In the genomic region with DNA sequence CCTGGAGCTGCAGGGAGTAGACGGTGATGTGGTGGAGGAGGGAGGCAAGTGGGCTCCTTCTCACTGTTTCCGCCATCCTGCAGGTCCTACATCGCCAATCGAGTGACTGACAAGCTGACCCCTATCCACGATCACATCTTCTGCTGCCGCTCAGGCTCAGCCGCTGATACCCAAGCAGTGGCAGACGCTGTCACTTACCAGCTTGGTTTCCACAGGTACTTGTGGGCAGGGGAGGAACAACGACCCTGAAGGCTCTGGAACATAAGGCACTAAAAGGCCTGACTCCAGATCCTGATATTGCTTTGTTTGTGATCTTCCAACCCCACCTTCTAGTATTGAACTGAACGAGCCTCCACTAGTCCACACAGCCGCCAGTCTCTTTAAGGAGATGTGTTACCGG, we compare ENCODE assay signal across 9 mouse cellular contexts. TPM values are rescaled to one million over a fixed set of nuclear protein-coding genes. Genes with fewer than 3 reads are reported as not detected.
A peak's percentile ranks its signal among the peaks of the same experiment; 100 is the strongest.
DNase-seq lines count a peak whose midpoint lies in the region; ATAC-seq and TF ChIP-seq lines count a peak whose summit lies in the region.
"Had no signal": no experiment of that assay in that cellular context is flagged by ENCODE, and none has a peak within 500 bp of the region (broad histone marks: within the 10 kb centered on the region; RNA-seq: fewer than 3 reads in every experiment).

No protein-coding gene starts in this region.

- peak overlapping the region; percentile 73 for H3K4me2 ChIP-seq in forebrain, embryonic 15.5 days (replicated peaks)
- H3K4me2 ChIP-seq in liver, embryonic 15.5 days = peak overlapping the region; percentile 74

- H3K27ac ChIP-seq in forebrain, embryonic 15.5 days (replicated peaks) = no peak overlapping the region
- H3K27ac ChIP-seq in liver, embryonic 15.5 days (replicated peaks) = 0 out of 2 replicates have a peak overlapping the region, but pooled peaks have one; percentile 9

- peak; percentile 92 for DNase-seq in heart, adult 11 months
- no peak for DNase-seq in heart, adult 8-10 months (ENCODE audit: low spot score)
- no peak for DNase-seq in spleen, postnatal 36 days (ENCODE audit: low spot score in 2 of 2)
- no peak for DNase-seq in right cerebral cortex, postnatal 36 days (ENCODE audit: low spot score in 2 of 2)
- no peak for DNase-seq in right cerebral cortex, adult 2 months (ENCODE audit: low spot score in 2 of 2)

- WGBS in forebrain, embryonic 15.5 days = 87% methylated on average over 12 of the region's 12 CpGs
- WGBS in liver, embryonic 15.5 days (ENCODE audit: insufficient replicate concordance) = 74% methylated on average over 12 of the region's 12 CpGs

- H3ac ChIP-seq in C2C12 (ENCODE audit: control insufficient read depth, insufficient read length, low read depth) = no peak overlapping the region

- H3K79me3 ChIP-seq in C2C12 (ENCODE audit: low read depth) = peaks cover 16% of the 10 kb centered on the region

- TF ChIP-seq CTCF in C2C12 (IDR thresholded peaks at IDR 0.05; ENCODE audit: control insufficient read depth, insufficient read depth, insufficient read length) = no peak

- H3K27me3 ChIP-seq in C2C12 (ENCODE audit: control insufficient read depth, insufficient read depth, insufficient read length) = no peaks in the 10 kb centered on the region
- H3K27me3 ChIP-seq in forebrain, embryonic 15.5 days = no peaks in the 10 kb centered on the region
- no peaks in the 10 kb centered on the region for H3K27me3 ChIP-seq in liver, embryonic 15.5 days

- H3K4me1 ChIP-seq in forebrain, embryonic 15.5 days = peaks cover 18% of the 10 kb centered on the region
- H3K4me1 ChIP-seq in liver, embryonic 15.5 days (replicated peaks) = peaks cover 19% of the 10 kb centered on the region

- no peak for ATAC-seq in forebrain, embryonic 15.5 days (replicated peaks)
- ATAC-seq in liver, embryonic 15.5 days (ENCODE audit: insufficient read depth) = no peak

- no peaks in the 10 kb centered on the region for H3K9me3 ChIP-seq in forebrain, embryonic 15.5 days
- H3K9me3 ChIP-seq in liver, embryonic 15.5 days (replicated peaks) = no peaks in the 10 kb centered on the region

- peak overlapping the region; percentile 61 for H3K9ac ChIP-seq in forebrain, embryonic 15.5 days (replicated peaks)
- H3K9ac ChIP-seq in liver, embryonic 15.5 days = peak overlapping the region; percentile 76

- H3K4me3 ChIP-seq in C2C12 (ENCODE audit: insufficient read depth, poor library complexity, severe bottlenecking) = peak overlapping the region; percentile 97
- peak overlapping the region; percentile 69 for H3K4me3 ChIP-seq in forebrain, embryonic 15.5 days
- peak overlapping the region; percentile 81 for H3K4me3 ChIP-seq in liver, embryonic 15.5 days (replicated peaks)

- H3K79me2 ChIP-seq in C2C12 (ENCODE audit: control insufficient read depth, insufficient read depth) = peaks cover 24% of the 10 kb centered on the region

- H3K36me3 ChIP-seq in C2C12 (ENCODE audit: control insufficient read depth, insufficient read depth) = peaks cover 35% of the 10 kb centered on the region
- peaks cover 29% of the 10 kb centered on the region for H3K36me3 ChIP-seq in forebrain, embryonic 15.5 days
- peaks cover 28% of the 10 kb centered on the region for H3K36me3 ChIP-seq in liver, embryonic 15.5 days (replicated peaks)

TF ChIP-seq in C2C12, 6 proteins besides CTCF, POLR2A, EP300 and RAD21:
- TF ChIP-seq FOSL1 (IDR thresholded peaks at IDR 0.05; ENCODE audit: insufficient read depth, low read length, poor library complexity, severe bottlenecking) (no peak), MAX (IDR thresholded peaks at IDR 0.05) (no peak), USF1 (IDR thresholded peaks at IDR 0.05; ENCODE audit: low read depth) (no peak), MYOG (IDR thresholded peaks at IDR 0.05; ENCODE audit: control insufficient read depth, extremely low read depth, insufficient read length) (no peak), CEBPB (IDR thresholded peaks at IDR 0.05; ENCODE audit: low read depth) (no peak), MYOD1 (IDR thresholded peaks at IDR 0.05; ENCODE audit: control insufficient read depth, insufficient read length, low read depth) (no peak)

RNA-seq across cellular contexts. Expression of gene Psmb6, which starts 1.0 kb away (rescaled TPM):
- total RNA-seq in heart, adult 8-10 months (2022) = 100 to 1,000 TPM; 218 to 249 (median 234) TPM
- polyA plus RNA-seq in C2C12 (2012; fragmentation: generic; extraction: Trizol) = 658 TPM
- 750 and 789 TPM in 2 replicates for polyA plus RNA-seq in forebrain, embryonic 15.5 days (2015; fragmentation: Nextera tagmentation; extraction: Ambion mirVana)
- 316 and 337 TPM in 2 replicates for polyA plus RNA-seq in liver, embryonic 15.5 days (2015; fragmentation: Nextera tagmentation; extraction: Ambion mirVana)

RNA-seq across cellular contexts. Expression of gene Gm40193, which starts 6.5 kb away (rescaled TPM):
- total RNA-seq in heart, adult 8-10 months (2022) = not detected
- not detected for polyA plus RNA-seq in C2C12 (2012; fragmentation: generic; extraction: Trizol)
- not detected in 2 replicates for polyA plus RNA-seq in forebrain, embryonic 15.5 days (2015; fragmentation: Nextera tagmentation; extraction: Ambion mirVana)
- not detected in 2 replicates for polyA plus RNA-seq in liver, embryonic 15.5 days (2015; fragmentation: Nextera tagmentation; extraction: Ambion mirVana)
- total RNA-seq: granulocyte monocyte progenitor cell, adult 5-6 weeks had no signal

RNA-seq across cellular contexts. Expression of gene Gltpd2, which starts 7.2 kb away (rescaled TPM):
- total RNA-seq in heart, adult 8-10 months (2022) = not detected
- not detected for polyA plus RNA-seq in C2C12 (2012; fragmentation: generic; extraction: Trizol)
- 0.14 TPM in 1 of 2 replicates, not detected in the other for polyA plus RNA-seq in forebrain, embryonic 15.5 days (2015; fragmentation: Nextera tagmentation; extraction: Ambion mirVana)
- 31.9 and 36.3 TPM in 2 replicates for polyA plus RNA-seq in liver, embryonic 15.5 days (2015; fragmentation: Nextera tagmentation; extraction: Ambion mirVana)
- total RNA-seq: granulocyte monocyte progenitor cell, adult 5-6 weeks had no signal

RNA-seq across cellular contexts. Expression of gene Vmo1, which starts 11.8 kb away (rescaled TPM):
- not detected for total RNA-seq in heart, adult 8-10 months (2022)
- not detected for polyA plus RNA-seq in C2C12 (2012; fragmentation: generic; extraction: Trizol)
- 0.29 and 0.36 TPM in 2 replicates for polyA plus RNA-seq in forebrain, embryonic 15.5 days (2015; fragmentation: Nextera tagmentation; extraction: Ambion mirVana)
- 0.31 and 0.43 TPM in 2 replicates for polyA plus RNA-seq in liver, embryonic 15.5 days (2015; fragmentation: Nextera tagmentation; extraction: Ambion mirVana)
- total RNA-seq: granulocyte monocyte progenitor cell, adult 5-6 weeks had no signal

RNA-seq across cellular contexts. Expression of gene Pld2, which starts 13.7 kb away (rescaled TPM):
- total RNA-seq in heart, adult 8-10 months (2022) = 1 to 10 TPM; 6.2 to 8.6 (median 8.2) TPM
- polyA plus RNA-seq in C2C12 (2012; fragmentation: generic; extraction: Trizol) = 9.3 TPM
- 7.0 and 8.2 TPM in 2 replicates for polyA plus RNA-seq in forebrain, embryonic 15.5 days (2015; fragmentation: Nextera tagmentation; extraction: Ambion mirVana)
- 1.8 TPM in 2 replicates for polyA plus RNA-seq in liver, embryonic 15.5 days (2015; fragmentation: Nextera tagmentation; extraction: Ambion mirVana)

Comparison
In these comparisons a context has a peak if more than half of its experiments do, and no peak if none do; other contexts are left out.
1. RNA of gene Gltpd2, which starts 7.2 kb away (polyA plus RNA-seq): 31.9 to 36.3 TPM in liver, embryonic 15.5 days; 0.14 TPM in forebrain, embryonic 15.5 days and not detected in C2C12 (single experiment); every median in the first group is over 10 times any median in the second.
2. Peak in every context shown above with its lines, with median percentiles within 50 percentile points of each other: H3K4me3 ChIP-seq.